Mouse (Mus musculus) myocyte (in vitro differentiated cells): ENCODE results near the gene Yif1b.

Experiments
- E2F4 ChIP-seq: IDR thresholded peaks from one replicate; pipeline ENCODE4 v1.6.1; 2011; ENCODE audit warnings: mild to moderate bottlenecking, control low read depth, moderate library complexity; ENCODE audit not compliant: insufficient read depth
- POLR2A ChIP-seq: IDR thresholded peaks from one replicate; pipeline ENCODE4 v1.6.1; 2011; ENCODE audit warnings: low read depth, mild to moderate bottlenecking, control low read depth, moderate library complexity; ENCODE audit not compliant: insufficient read length
- TCF12 ChIP-seq: IDR thresholded peaks from one replicate; pipeline ENCODE4 v1.6.1; 2011; ENCODE audit warnings: mild to moderate bottlenecking, control low read depth; ENCODE audit not compliant: poor library complexity, insufficient read depth, severe bottlenecking
- USF1 ChIP-seq: IDR thresholded peaks from one replicate; pipeline ENCODE4 v1.6.1; 2011; ENCODE audit warnings: low read depth, mild to moderate bottlenecking, control low read depth, moderate library complexity

- TF ChIP-seq E2F4, result no peak
- no peak for TF ChIP-seq USF1
- TF ChIP-seq POLR2A, result no peak
- TF ChIP-seq TCF12, result no peak
These were observed 12.6 kb upstream of the Yif1b start for GRCm38 (mm10) chr7:29225520-29225919.
